Mouse (Mus musculus) brain, embryonic 14.5 days (tissue): Measurements from ENCODE around the gene Sec22b.

Experiments used
- CTCF ChIP-seq: fragments of 200-500 bp; IDR thresholded peaks from 2 replicates; pipeline ENCODE4 v1.5.1; 2012; ENCODE audit warnings: inconsistent platforms, mild to moderate bottlenecking, moderate library complexity, borderline replicate concordance; ENCODE audit not compliant: insufficient read depth, insufficient read length; ENCODE audit errors: extremely low read depth
- POLR2A ChIP-seq: fragments of 200-500 bp; IDR thresholded peaks from 2 replicates; pipeline ENCODE4 v1.6.1; 2012; ENCODE audit warnings: mild to moderate bottlenecking, inconsistent platforms, borderline replicate concordance; ENCODE audit not compliant: poor library complexity, insufficient read depth, insufficient read length, severe bottlenecking; ENCODE audit errors: extremely low read depth

- TF ChIP-seq CTCF (no peak), POLR2A (no peak)
These were observed 40.7 kb downstream of the Sec22b start for GRCm38 (mm10) chr3:97941440-97942259.
